Mouse (Mus musculus) gastrocnemius, postnatal 4 days (tissue): ENCODE data around the gene Meltf. TPM values are rescaled to one million over a fixed set of nuclear protein-coding genes. Genes with fewer than 3 reads are reported as not detected.
"Not testable (repeated sequence)": the region's sequence is repeated elsewhere in the genome, so short reads cannot be mapped to it uniquely, and the experiment has no call there.

ENCODE experiments used
- DNase-seq, 2 experiments: peaks; one replicate each; pipeline ENCODE4 v3.0.0; 2021 to 2022; ENCODE audit warnings: low spot score in 2 of 2, mixed read lengths in 2 of 2
- total RNA-seq, 2 experiments: library from RNA; stranded (reverse); gene quantifications; 2 replicates each; pipeline ENCODE4 v1.2.3; 2021

Gene Meltf
- total RNA-seq, 2 experiments from 2014 or later = 0.08 TPM; not detected in 1

- peak; percentile 60 to 79 for DNase-seq
These were observed 55.3 kb downstream of the Meltf start, which contains the start of gene Pigz for GRCm38 (mm10) chr16:31933751-31934549. Pigz (plus strand) TSS chr16:31933851.

GRCm38 (mm10) chr16:31934550-31935010 lies 56.0 kb downstream of the Meltf start:
- no peak for DNase-seq

- no peak for DNase-seq
These were observed 56.7 kb downstream of the Meltf start for GRCm38 (mm10) chr16:31935091-31935979.

- no peak for DNase-seq
These were observed 58.0 kb downstream of the Meltf start for GRCm38 (mm10) chr16:31936568-31936967.

- DNase-seq = peak in 1 of 2 experiments; percentile 7
These were observed 60.2 kb downstream of the Meltf start for GRCm38 (mm10) chr16:31938856-31939255.

- DNase-seq = no peak
These were observed 62.0 kb downstream of the Meltf start for GRCm38 (mm10) chr16:31940586-31940985.

- DNase-seq = peak; percentile 60 to 79
These were observed 65.4 kb downstream of the Meltf start for GRCm38 (mm10) chr16:31943980-31944379.

- DNase-seq = peak in 1 of 2 experiments; percentile 8
These were observed 66.2 kb downstream of the Meltf start for GRCm38 (mm10) chr16:31944698-31945255.

- DNase-seq = peak in 1 of 2 experiments; percentile 6
These were observed 66.8 kb downstream of the Meltf start for GRCm38 (mm10) chr16:31945372-31945771.

GRCm38 (mm10) chr16:31945986-31946385 lies 67.4 kb downstream of the Meltf start:
- DNase-seq = not testable (repeated sequence)

GRCm38 (mm10) chr16:31947333-31947732 lies 68.7 kb downstream of the Meltf start:
- no peak for DNase-seq

GRCm38 (mm10) chr16:31947901-31948316 lies 69.3 kb downstream of the Meltf start:
- DNase-seq = no peak

- peak; percentile 96 to 97 for DNase-seq
These were observed 69.8 kb downstream of the Meltf start, which contains the start of the genes 0610012G03Rik and Ncbp2 for GRCm38 (mm10) chr16:31948345-31948774. 0610012G03Rik (minus strand) TSS chr16:31948494. Ncbp2 (plus strand) TSS chr16:31948513.

Other genes with a start within 250 kb of the Meltf start
- gene Dlg1, start 215.4 kb upstream of the Meltf start, total RNA-seq = 10 to 100 TPM; 44.2 to 48.5 TPM
- gene Pigz, start 55.0 kb downstream of the Meltf start, total RNA-seq = 1 to 10 TPM; 6.4 to 7.9 TPM
- gene 0610012G03Rik, start 69.7 kb downstream of the Meltf start, total RNA-seq = 10 to 100 TPM; 43.3 to 46.9 TPM
- gene Ncbp2, start 69.7 kb downstream of the Meltf start, total RNA-seq = 10 to 100 TPM; 33.2 to 35.1 TPM
- 10 to 100 TPM; 22.4 to 23.2 TPM for gene Senp5, start 124.5 kb downstream of the Meltf start, total RNA-seq
- 10 to 100 TPM; 36.2 to 38.1 TPM for gene Pak2, start 200.5 kb downstream of the Meltf start, total RNA-seq
- gene Pigx, start 220.9 kb downstream of the Meltf start, total RNA-seq = 10 to 100 TPM; 21.5 to 22.9 TPM
- 1 to 10 TPM; 8.0 TPM for gene Cep19, start 221.0 kb downstream of the Meltf start, total RNA-seq